Mouse (Mus musculus): Measurements from ENCODE around the gene Arl13a.

GRCm38 (mm10) chrX:134248202-134248601 is 60.9 kb downstream of the Arl13a start:
- TF ChIP-seq EP300 (IDR thresholded peaks at IDR 0.05; ENCODE audit: insufficient read depth, low read depth, low read length): no peak
- TF ChIP-seq POLR2A (IDR thresholded peaks at IDR 0.05; ENCODE audit: insufficient read depth, low read length): no peak
